Mouse (Mus musculus) lung, embryonic 16.5 days (tissue): ENCODE data around the gene Vstm2l. TPM values are rescaled to one million over a fixed set of nuclear protein-coding genes. Genes with fewer than 3 reads are reported as not detected.

Experiments used
- ATAC-seq: fragments of 200-750 bp; cut with Nextera tagmentation; 2 replicates; pipeline ENCODE4 v1.8.0; 2017; ENCODE audit warnings: low read depth, mild to moderate bottlenecking, moderate library complexity
- H3K27ac ChIP-seq: fragments of 300-500 bp; sonication (generic); 2 replicates; pipeline ENCODE4 v1.5.1; 2014; ENCODE audit warnings: mild to moderate bottlenecking, control low read depth, low read length
- H3K27me3 ChIP-seq: fragments of 300-500 bp; sonication (generic); 2 replicates; pipeline ENCODE4 v1.6.1; 2014; ENCODE audit warnings: low read depth, low read length, mixed read lengths; ENCODE audit not compliant: control insufficient read depth, insufficient read depth
- H3K36me3 ChIP-seq: fragments of 300-500 bp; sonication (generic); 2 replicates; pipeline ENCODE4 v1.6.1; 2014; ENCODE audit warnings: low read length; ENCODE audit not compliant: control insufficient read depth, insufficient read depth
- H3K4me1 ChIP-seq: fragments of 300-500 bp; sonication (generic); replicated peaks from 2 replicates; pipeline ENCODE4 v1.6.1; 2014; ENCODE audit warnings: low read length, mixed read lengths; ENCODE audit not compliant: control insufficient read depth, insufficient read depth
- H3K4me2 ChIP-seq: fragments of 300-500 bp; sonication (generic); 2 replicates; pipeline ENCODE4 v1.6.1; 2014; ENCODE audit warnings: low read depth, low read length, control low read depth
- H3K4me3 ChIP-seq: fragments of 300-500 bp; sonication (generic); 2 replicates; pipeline ENCODE4 v1.5.1; 2014; ENCODE audit warnings: mild to moderate bottlenecking, low read length, control low read depth
- H3K9ac ChIP-seq: fragments of 300-500 bp; sonication (generic); 2 replicates; pipeline ENCODE4 v1.6.1; 2014; ENCODE audit warnings: low read length, control low read depth
- H3K9me3 ChIP-seq: fragments of 300-500 bp; sonication (generic); 2 replicates; pipeline ENCODE4 v1.6.1; 2016; ENCODE audit warnings: low read length; ENCODE audit not compliant: control insufficient read depth
- WGBS: fragments of 180-500 bp; shearing (Covaris S2); extraction: QIAGEN DNeasy Blood & Tissue Kit; methylation state at CpG from one replicate; pipeline ENCODE4 v1.1.7; 2014; 5-methylcytosine and 5-hydroxymethylcytosine counted together
- polyA plus RNA-seq: library from polyadenylated mRNA; unstranded; fragments of >200 nt; fragmentation: Nextera tagmentation; extraction: Ambion mirVana; gene quantifications from 2 replicates; pipeline ENCODE4 v1.2.1, GENCODE M21; 2015

Vstm2l gene
- polyA plus RNA-seq, 1 experiment from 2014 or later = not detected

DNA sequence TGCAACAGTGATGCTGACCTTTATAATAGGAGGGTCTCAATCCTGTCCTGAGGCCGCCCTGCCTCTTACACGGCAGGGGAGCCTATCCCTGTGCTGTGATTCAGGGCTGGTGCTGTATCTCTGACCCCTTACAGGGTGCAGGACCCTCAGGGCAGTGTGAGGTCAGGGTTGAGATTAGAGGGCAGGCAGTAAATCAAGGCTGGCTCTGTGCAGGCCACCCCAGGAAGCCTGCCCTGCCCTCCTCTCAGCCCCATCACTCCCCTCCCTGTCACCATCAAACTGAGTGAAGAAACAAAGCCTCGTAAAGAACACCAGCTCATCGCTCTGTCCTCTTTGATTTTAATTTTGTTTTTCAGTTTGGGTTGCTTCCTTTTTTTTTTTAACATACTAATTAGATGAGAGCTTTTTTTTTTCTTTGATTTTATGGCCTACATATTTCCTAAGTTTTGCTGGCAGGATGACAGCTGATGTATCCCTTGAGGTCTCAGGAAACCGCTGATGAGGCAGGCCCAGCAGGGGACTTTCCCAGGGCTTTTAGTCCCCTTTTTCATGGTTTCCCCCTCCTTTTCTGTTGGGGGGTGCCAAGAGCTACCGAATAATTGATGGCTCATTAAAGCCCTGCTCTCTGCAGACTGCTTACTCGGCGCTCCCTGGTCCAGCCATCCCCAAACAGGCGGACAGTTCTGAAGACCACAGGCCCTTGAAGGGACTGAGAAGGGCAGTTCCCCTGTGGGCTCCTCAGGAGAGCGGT lies 27.0 kb upstream of the Vstm2l start:
- no peak overlapping the region for H3K4me3 ChIP-seq
- no peak overlapping the region for H3K4me2 ChIP-seq
- ATAC-seq = peak; percentile 47
- H3K9ac ChIP-seq = no peak overlapping the region
- H3K4me1 ChIP-seq = no peaks in the 10 kb centered on the region; the same call in 1 of the 2 replicates
- H3K9me3 ChIP-seq = no peaks in the 10 kb centered on the region
- H3K36me3 ChIP-seq = 0 out of 2 replicates have a peak, but pooled peaks cover 5% of the 10 kb centered on the region
- no peaks in the 10 kb centered on the region for H3K27me3 ChIP-seq
- 50% methylated on average over 10 of the region's 10 CpGs for WGBS
- no peak overlapping the region for H3K27ac ChIP-seq

- H3K4me2 ChIP-seq = no peak overlapping the region
- H3K4me1 ChIP-seq = no peaks in the 10 kb centered on the region; the same call in 1 of the 2 replicates
- ATAC-seq = no peak
- 64% methylated on average over 6 of the region's 6 CpGs for WGBS
- H3K36me3 ChIP-seq = no peaks in the 10 kb centered on the region
- no peaks in the 10 kb centered on the region for H3K27me3 ChIP-seq
- H3K4me3 ChIP-seq = no peak overlapping the region
- no peak overlapping the region for H3K27ac ChIP-seq
- H3K9ac ChIP-seq = no peak overlapping the region
- no peaks in the 10 kb centered on the region for H3K9me3 ChIP-seq
Observed at GRCm38 (mm10) chr2:157891166-157891565, 23.3 kb upstream of the Vstm2l start.

DNA sequence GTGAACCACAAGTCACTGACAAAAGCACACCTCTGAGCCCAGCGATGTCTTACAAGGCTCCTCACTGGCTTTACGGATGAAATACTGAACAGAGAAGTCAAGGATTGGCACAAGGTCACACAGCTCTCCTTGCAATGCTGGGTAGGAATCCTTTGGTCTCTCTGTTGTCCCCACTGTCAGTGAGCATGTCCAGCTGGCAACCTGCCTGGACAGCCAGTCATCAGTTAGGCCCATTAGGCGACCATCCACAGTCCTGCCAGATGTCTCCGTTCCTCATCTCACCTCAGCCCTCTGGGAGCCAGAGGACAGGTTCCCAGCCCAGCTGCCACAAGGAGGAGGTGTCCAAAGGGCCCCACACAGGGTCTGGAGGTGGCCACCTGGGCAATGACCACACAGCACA lies 17.3 kb upstream of the Vstm2l start:
- Histone ChIP-seq H3K27me3 (peaks cover 5% of the 10 kb centered on the region; the same call in 1 of the 2 replicates), H3K4me2 (no peak overlapping the region), H3K9me3 (no peaks in the 10 kb centered on the region), H3K4me3 (no peak overlapping the region), H3K27ac (no peak overlapping the region), H3K36me3 (no peaks in the 10 kb centered on the region), H3K4me1 (no peaks in the 10 kb centered on the region), H3K9ac (no peak overlapping the region)
- whole genome bisulfite sequencing = 69% methylated on average over 4 of the region's 4 CpGs
- ATAC-seq = peak; percentile 20; the same call in 1 of the 2 replicates

GRCm38 (mm10) chr2:157913204-157913636 lies 1.2 kb upstream of the Vstm2l start:
- Histone ChIP-seq H3K36me3 (no peaks in the 10 kb centered on the region), H3K4me1 (peaks cover 4% of the 10 kb centered on the region; the same call in 1 of the 2 replicates), H3K4me2 (no peak overlapping the region), H3K9ac (no peak overlapping the region), H3K27me3 (peaks cover 35% of the 10 kb centered on the region), H3K9me3 (no peaks in the 10 kb centered on the region), H3K4me3 (no peak overlapping the region), H3K27ac (no peak overlapping the region)
- peak; percentile 85 for ATAC-seq
- under 1% methylated on average over 16 of the region's 16 CpGs for WGBS

DNA sequence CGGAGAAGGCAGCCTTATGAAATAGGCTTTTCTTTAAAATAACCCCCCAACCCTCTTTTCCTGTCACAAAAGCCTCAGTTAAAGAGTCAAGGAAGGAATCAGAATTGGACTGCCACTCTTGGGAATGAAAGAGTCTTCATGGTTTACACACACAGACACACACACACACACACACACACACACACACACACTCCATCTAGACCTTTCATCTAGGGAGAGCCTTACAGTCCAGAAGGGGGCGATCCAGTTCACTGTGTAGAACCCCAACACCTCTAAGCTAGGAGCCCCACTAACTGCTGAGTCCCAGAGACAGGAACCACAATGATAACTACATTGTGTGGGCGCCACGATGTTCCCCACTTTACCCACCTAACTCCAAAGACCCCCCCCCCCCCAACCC lies 748 bp upstream of the Vstm2l start:
- Histone ChIP-seq H3K9me3 (no peaks in the 10 kb centered on the region), H3K4me3 (no peak overlapping the region), H3K4me2 (no peak overlapping the region), H3K27me3 (peaks cover 35% of the 10 kb centered on the region), H3K9ac (no peak overlapping the region), H3K4me1 (peaks cover 4% of the 10 kb centered on the region; the same call in 1 of the 2 replicates), H3K27ac (no peak overlapping the region), H3K36me3 (no peaks in the 10 kb centered on the region)
- ATAC-seq = no peak
- WGBS = 0% methylated on average over 4 of the region's 4 CpGs

- peak overlapping the region; percentile 38; the same call in 1 of the 2 replicates for H3K4me2 ChIP-seq
- no peak overlapping the region for H3K9ac ChIP-seq
- H3K27ac ChIP-seq = no peak overlapping the region
- WGBS = 36% methylated on average over 42 of the region's 43 CpGs
- peaks cover 4% of the 10 kb centered on the region; the same call in 1 of the 2 replicates for H3K4me1 ChIP-seq
- no peak for ATAC-seq
- peaks cover 35% of the 10 kb centered on the region for H3K27me3 ChIP-seq
- H3K4me3 ChIP-seq = peak overlapping the region; percentile 29; the same call in 1 of the 2 replicates
- no peaks in the 10 kb centered on the region for H3K9me3 ChIP-seq
- H3K36me3 ChIP-seq = no peaks in the 10 kb centered on the region
Observed at GRCm38 (mm10) chr2:157914889-157915517, 550 bp downstream of the Vstm2l start.

- H3K4me1 ChIP-seq = peaks cover 4% of the 10 kb centered on the region; the same call in 1 of the 2 replicates
- H3K27me3 ChIP-seq = peaks cover 35% of the 10 kb centered on the region
- no peaks in the 10 kb centered on the region for H3K36me3 ChIP-seq
- no peak overlapping the region for H3K4me2 ChIP-seq
- no peak overlapping the region for H3K9ac ChIP-seq
- no peak overlapping the region for H3K27ac ChIP-seq
- 3% methylated on average over 10 of the region's 10 CpGs for WGBS
- no peak for ATAC-seq
- no peaks in the 10 kb centered on the region for H3K9me3 ChIP-seq
- no peak overlapping the region for H3K4me3 ChIP-seq
Observed at GRCm38 (mm10) chr2:157918529-157918928, 4.1 kb downstream of the Vstm2l start.

GRCm38 (mm10) chr2:157921551-157921950 lies 7.1 kb downstream of the Vstm2l start:
- no peak overlapping the region for H3K4me3 ChIP-seq
- 62% methylated on average over 7 of the region's 7 CpGs for WGBS
- ATAC-seq = no peak
- no peaks in the 10 kb centered on the region for H3K36me3 ChIP-seq
- peaks cover 4% of the 10 kb centered on the region for H3K27me3 ChIP-seq
- H3K4me2 ChIP-seq = no peak overlapping the region
- H3K4me1 ChIP-seq = no peaks in the 10 kb centered on the region
- no peak overlapping the region for H3K27ac ChIP-seq
- H3K9ac ChIP-seq = no peak overlapping the region
- no peaks in the 10 kb centered on the region for H3K9me3 ChIP-seq

DNA sequence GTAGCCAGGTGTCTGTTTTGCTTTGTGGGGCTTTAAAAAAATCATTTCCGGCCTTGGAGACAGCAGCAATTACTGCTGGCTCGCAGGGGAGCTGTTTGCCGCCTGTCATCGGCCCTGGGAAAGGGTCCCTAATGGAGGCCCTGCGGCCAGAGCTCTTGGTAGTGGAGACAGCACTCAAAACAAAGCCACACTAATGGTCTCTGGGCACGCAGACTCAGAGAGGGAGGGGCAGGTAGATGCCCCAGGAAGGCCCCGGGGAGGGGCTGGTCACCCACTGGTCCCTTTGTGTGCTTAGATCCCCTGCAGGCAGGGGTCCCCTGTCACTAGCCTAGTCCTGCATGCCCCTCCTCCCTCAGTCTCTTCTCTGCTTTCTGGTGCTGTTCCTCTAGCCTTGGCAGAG lies 9.0 kb downstream of the Vstm2l start:
- Histone ChIP-seq H3K27me3 (no peaks in the 10 kb centered on the region; the same call in 1 of the 2 replicates), H3K4me2 (no peak overlapping the region), H3K9ac (no peak overlapping the region), H3K27ac (no peak overlapping the region), H3K4me1 (no peaks in the 10 kb centered on the region), H3K4me3 (no peak overlapping the region), H3K9me3 (no peaks in the 10 kb centered on the region), H3K36me3 (no peaks in the 10 kb centered on the region)
- no peak for ATAC-seq
- 4% methylated on average over 7 of the region's 7 CpGs for WGBS
